Mouse (Mus musculus) testis, adult 2 months (tissue): ENCODE results near the gene Defb47. TPM values are rescaled to one million over a fixed set of nuclear protein-coding genes. Genes with fewer than 3 reads are reported as not detected.
A peak's percentile ranks its signal among the peaks of the same experiment; 100 is the strongest.

Experiments
- H3K27ac ChIP-seq: fragments of 200-500 bp; 2 replicates; pipeline ENCODE4 v1.5.1; 2012; ENCODE audit warnings: low read depth, low read length; ENCODE audit not compliant: control insufficient read depth, insufficient read depth
- H3K27me3 ChIP-seq: fragments of 200-500 bp; 2 replicates; pipeline ENCODE4 v1.6.1; 2012; ENCODE audit warnings: mild to moderate bottlenecking, low read length, moderate library complexity; ENCODE audit not compliant: control insufficient read depth, insufficient read depth
- H3K36me3 ChIP-seq: fragments of 200-500 bp; 2 replicates; pipeline ENCODE4 v1.6.1; 2012; ENCODE audit warnings: mild to moderate bottlenecking, low read length; ENCODE audit not compliant: control insufficient read depth, insufficient read depth
- H3K4me1 ChIP-seq: fragments of 200-500 bp; 2 replicates; pipeline ENCODE4 v1.6.1; 2012; ENCODE audit warnings: low read length; ENCODE audit not compliant: control insufficient read depth, insufficient read depth
- H3K4me3 ChIP-seq: fragments of 200-500 bp; 2 replicates; pipeline ENCODE4 v1.5.1; 2012; ENCODE audit warnings: low read depth, mild to moderate bottlenecking, low read length, moderate library complexity, mixed read lengths; ENCODE audit not compliant: control insufficient read depth
- CTCF ChIP-seq: fragments of 200-500 bp; IDR thresholded peaks from 2 replicates; pipeline ENCODE4 v1.5.1; 2012; ENCODE audit warnings: low read depth, mild to moderate bottlenecking, inconsistent platforms, low read length, moderate library complexity; ENCODE audit not compliant: control insufficient read depth, insufficient read depth, insufficient replicate concordance
- POLR2A ChIP-seq: fragments of 200-500 bp; IDR thresholded peaks from 2 replicates; pipeline ENCODE4 v1.6.1; 2012; ENCODE audit warnings: low read depth, mild to moderate bottlenecking, inconsistent platforms, low read length, moderate library complexity; ENCODE audit not compliant: control insufficient read depth
- polyA plus RNA-seq: library from polyadenylated mRNA; depleted of rRNA; stranded (reverse); fragments of >200 nt; gene quantifications from 2 replicates; pipeline ENCODE4 v1.2.3, GENCODE M21; 2012; rRNA removed

Defb47 gene
- polyA plus RNA-seq, result not detected in 2 replicates

DNA sequence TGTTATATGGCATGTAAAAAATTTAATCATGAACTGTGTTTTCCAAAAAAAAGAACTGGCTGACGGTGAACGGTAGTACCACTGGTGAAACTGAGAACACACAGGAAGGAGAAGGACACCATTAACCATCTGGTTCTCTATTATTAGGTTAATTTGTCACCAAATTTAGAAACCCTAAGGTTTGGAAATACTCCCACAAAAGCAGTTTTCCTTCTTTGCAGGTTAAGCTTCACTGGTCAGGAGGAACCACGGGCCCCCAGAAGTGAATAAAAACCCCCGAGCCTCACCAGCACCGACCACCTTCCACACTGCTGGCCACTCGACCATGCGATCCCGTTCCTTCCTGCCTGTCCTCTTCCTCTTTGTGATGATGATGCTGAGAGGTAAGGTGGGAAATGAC lies at the start of gene Defb47:
Defb47 (plus strand) TSS at position 301 of the 400 bp plus-strand sequence.
- no peak within 1 kb of the TSS for H3K4me3 ChIP-seq
- H3K36me3 ChIP-seq, result no peaks in the 10 kb centered on the region
- no peaks in the 10 kb centered on the region for H3K27me3 ChIP-seq
- TF ChIP-seq POLR2A, result no peak
- no peak for TF ChIP-seq CTCF
- H3K27ac ChIP-seq, result no peak within 1 kb of the TSS
- no peaks in the 10 kb centered on the region for H3K4me1 ChIP-seq

DNA sequence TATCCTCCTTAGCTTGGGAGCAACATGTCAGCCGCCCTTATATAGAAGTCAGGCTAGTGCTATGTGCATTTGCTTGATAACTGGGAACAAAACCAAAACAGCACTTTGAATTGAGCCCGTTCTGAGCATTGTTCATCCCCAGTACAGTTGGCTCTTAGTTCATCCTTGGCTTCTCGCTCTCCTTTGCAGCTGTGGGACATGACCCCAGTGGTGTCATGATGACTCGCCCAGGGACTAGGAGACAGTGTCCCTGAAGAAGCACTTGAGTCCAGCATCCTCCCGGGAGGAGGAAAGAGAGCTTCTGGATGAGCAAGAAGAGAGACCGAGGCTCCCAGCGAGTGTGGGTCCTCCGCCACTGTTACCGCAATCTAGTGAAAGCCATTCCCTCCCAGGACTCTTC lies 41.8 kb upstream of the Defb47 start:
- Histone ChIP-seq H3K36me3 (no peaks in the 10 kb centered on the region; the same call in 1 of the 2 replicates), H3K27me3 (no peaks in the 10 kb centered on the region), H3K27ac (no peak overlapping the region), H3K4me1 (no peaks in the 10 kb centered on the region), H3K4me3 (no peak overlapping the region)
- TF ChIP-seq CTCF (no peak), POLR2A (no peak)

- Histone ChIP-seq H3K4me3 (no peak overlapping the region), H3K4me1 (peaks cover 2% of the 10 kb centered on the region; the same call in 1 of the 2 replicates), H3K27me3 (no peaks in the 10 kb centered on the region), H3K27ac (no peak overlapping the region), H3K36me3 (no peaks in the 10 kb centered on the region)
- TF ChIP-seq POLR2A (no peak), CTCF (no peak)
Measured at GRCm38 (mm10) chr14:62963632-62964031, 34.2 kb upstream of the Defb47 start.

DNA sequence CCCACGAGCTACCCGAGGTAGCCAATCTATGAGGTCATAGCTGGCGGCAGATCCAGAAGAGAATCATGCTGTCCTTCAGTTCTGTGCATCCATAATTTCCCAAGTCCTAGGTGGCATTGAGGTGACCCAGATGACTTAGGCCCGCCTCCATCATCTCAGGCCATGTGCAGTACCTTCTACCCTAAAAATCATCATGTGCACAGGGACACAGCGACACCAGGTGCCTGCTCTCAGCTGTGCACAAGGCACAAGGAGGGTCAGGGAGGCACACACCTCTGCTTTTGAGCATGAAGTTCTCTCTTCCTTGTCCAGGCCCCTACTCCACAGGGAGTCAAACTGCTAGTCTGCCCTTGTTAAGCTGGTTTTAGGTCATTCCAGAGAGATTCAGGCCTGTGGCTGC lies 32.5 kb upstream of the Defb47 start:
- Histone ChIP-seq H3K4me1 (peaks cover 2% of the 10 kb centered on the region; the same call in 1 of the 2 replicates), H3K4me3 (no peak overlapping the region)
- no peak for TF ChIP-seq POLR2A
- no peak; the same call in 1 of the 2 replicates for TF ChIP-seq CTCF

DNA sequence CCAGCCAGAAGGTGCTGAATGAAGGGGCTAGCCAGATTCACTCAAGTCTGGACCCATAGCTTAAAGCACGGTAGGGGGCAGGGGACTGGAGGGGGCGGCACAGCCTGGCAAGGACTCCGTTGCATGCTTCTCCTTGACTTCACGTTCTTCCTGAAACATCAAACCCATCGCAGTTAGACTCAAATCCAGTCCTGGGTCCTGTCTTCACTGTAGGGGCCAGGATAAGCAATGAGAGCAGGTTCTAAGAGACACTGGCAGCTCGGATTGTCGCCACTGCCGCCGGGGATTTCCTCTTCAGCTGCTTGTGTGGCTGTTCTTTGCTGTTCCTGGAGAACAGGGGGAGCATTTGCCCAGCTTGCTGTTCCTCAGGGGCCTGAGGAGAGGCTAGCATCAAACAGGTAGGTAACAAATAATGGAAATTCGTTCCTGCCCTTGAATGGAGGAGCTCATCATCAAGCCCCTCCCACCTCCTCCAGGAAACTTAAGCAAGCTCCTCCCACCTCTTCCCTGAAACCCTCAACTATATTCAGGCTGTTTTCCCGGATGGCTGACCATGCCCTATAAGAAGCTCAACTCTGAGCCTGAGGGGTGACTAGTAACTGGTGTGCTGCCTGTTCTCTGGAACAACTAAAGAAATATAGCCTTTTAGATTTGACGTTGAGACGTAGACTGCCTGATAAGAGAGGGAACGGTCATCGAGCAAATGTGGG lies 31.9 kb upstream of the Defb47 start:
- Histone ChIP-seq H3K36me3 (no peaks in the 10 kb centered on the region), H3K27me3 (no peaks in the 10 kb centered on the region), H3K4me1 (peaks cover 2% of the 10 kb centered on the region; the same call in 1 of the 2 replicates), H3K4me3 (no peak overlapping the region), H3K27ac (no peak overlapping the region)
- TF ChIP-seq CTCF (no peak), POLR2A (no peak)

More for the DNA sequence above, 32.5 kb upstream of the Defb47 start:
- Histone ChIP-seq H3K27me3 (no peaks in the 10 kb centered on the region), H3K36me3 (no peaks in the 10 kb centered on the region), H3K27ac (no peak overlapping the region)

GRCm38 (mm10) chr14:62975046-62975445 lies 22.8 kb upstream of the Defb47 start:
- H3K4me3 ChIP-seq, result no peak overlapping the region
- no peak for TF ChIP-seq POLR2A
- peak; percentile 25; the same call in 1 of the 2 replicates for TF ChIP-seq CTCF
- H3K27me3 ChIP-seq, result no peaks in the 10 kb centered on the region
- no peak overlapping the region for H3K27ac ChIP-seq
- H3K4me1 ChIP-seq, result no peaks in the 10 kb centered on the region; the same call in 1 of the 2 replicates
- H3K36me3 ChIP-seq, result no peaks in the 10 kb centered on the region

GRCm38 (mm10) chr14:62979815-62980214 lies 18.1 kb upstream of the Defb47 start:
- TF ChIP-seq CTCF, result no peak
- no peak for TF ChIP-seq POLR2A

More at GRCm38 (mm10) chr14:62979815-62980214, 18.1 kb upstream of the Defb47 start:
- Histone ChIP-seq H3K27ac (no peak overlapping the region), H3K4me1 (no peaks in the 10 kb centered on the region; the same call in 1 of the 2 replicates), H3K4me3 (no peak overlapping the region), H3K27me3 (no peaks in the 10 kb centered on the region), H3K36me3 (no peaks in the 10 kb centered on the region)
